Mouse (Mus musculus) kidney, adult 8-10 months (tissue): ENCODE results near the gene Prkn.

Experiments used
- DNase-seq, 2 experiments: peaks; one replicate each; pipeline ENCODE4 v3.0.0; 2022

Prkn gene

DNA sequence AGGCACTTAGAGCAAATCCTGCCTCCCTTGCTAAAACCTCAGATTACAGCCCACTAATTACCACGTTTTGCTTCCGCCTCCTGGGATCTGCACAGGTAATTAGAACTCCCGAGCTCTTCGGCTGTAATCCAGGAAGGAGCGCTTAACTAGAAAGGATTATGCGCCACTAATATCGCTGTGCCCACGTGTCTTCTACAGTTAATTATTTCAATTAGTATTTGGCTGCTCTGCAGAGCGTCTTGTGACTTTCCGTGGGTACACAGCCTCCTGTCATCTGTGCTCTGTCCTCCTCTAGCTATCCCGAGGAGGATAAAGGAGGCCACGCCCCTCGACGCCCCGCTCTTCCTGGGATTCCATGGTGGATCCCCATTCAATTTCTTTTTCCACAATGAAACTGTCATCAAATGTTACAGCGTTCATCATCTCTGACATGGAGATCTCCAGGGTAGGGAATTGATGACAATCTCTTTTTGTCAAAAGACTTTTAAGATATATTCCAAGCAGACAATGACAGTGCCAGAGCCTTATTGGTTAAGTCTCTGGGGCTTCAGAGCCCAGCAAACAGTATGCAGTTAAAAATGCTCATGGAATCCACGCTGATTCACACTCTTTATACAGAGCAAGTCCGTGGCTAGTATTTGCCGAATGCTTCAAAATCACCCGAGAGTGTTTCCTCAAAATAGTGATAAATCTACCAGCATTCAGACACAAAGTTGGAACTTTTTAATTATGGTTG is 824.6 kb downstream of the Prkn start:
- peak; percentile 20 to 28 for DNase-seq

DNA sequence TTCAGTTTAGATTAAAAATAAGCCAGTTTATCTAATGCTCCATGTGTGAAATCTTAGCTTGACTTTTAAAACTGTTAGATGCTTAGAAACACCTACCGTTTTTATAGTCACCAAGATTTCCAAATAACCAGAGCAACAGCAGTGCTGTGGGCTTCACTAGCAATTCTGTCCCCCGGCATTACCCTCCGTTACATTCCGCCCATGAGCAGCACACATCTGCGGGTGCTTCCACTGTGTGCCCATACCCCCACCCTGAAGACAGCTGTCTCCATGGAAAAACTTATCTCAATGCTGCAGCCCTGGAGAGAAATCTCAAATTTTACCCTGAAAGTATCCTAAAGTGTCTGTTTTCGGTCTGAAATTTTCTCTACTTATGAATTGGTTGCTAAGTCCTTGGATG is 839.5 kb downstream of the Prkn start:
- no peak for DNase-seq

DNA sequence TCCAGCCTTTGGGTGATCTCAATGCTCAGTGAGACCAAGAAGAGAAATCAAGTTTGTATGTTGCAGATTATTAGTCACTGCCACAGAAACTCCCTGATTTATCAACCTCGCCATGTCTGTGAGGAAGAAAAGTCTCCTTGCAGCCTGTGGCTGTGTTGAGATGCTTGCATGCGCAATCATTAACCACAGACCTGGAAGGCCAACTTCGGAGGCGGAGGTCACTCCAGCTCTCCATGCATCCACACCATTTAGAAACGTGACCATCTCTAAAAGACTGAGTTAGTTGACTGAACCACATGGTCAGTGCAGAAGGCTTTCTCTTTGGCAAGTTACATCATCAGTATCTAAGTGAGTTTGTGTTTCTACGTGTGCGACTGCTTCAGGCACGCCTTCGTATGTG is 840.3 kb downstream of the Prkn start:
- peak; percentile 46 to 53 for DNase-seq

DNA sequence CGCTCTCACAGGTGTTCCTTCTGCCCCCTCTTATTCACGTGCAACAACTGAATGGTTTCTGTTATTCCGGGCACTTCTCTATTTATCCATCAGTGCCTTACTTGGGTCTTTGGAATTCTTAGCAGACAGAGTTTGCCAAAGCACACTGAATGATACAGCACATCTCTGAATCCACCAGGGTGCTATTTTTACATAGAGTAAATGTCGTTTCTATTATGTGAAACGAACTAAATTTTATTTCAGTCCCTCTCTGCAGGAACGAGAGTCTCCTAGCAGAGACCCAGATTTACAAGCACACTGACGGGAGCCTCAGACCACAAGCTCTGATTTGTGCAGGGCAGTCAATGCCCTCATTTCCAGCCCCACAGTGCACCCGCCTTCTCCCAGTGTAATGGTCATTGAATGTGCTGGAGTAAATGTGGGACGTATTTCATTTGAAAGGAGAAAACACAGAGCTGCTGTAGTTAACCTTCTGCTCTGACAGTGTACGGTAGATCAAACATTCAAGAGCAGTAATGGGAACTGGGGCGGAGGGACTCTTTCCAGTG is 841.7 kb downstream of the Prkn start:
- DNase-seq, result no peak

DNA sequence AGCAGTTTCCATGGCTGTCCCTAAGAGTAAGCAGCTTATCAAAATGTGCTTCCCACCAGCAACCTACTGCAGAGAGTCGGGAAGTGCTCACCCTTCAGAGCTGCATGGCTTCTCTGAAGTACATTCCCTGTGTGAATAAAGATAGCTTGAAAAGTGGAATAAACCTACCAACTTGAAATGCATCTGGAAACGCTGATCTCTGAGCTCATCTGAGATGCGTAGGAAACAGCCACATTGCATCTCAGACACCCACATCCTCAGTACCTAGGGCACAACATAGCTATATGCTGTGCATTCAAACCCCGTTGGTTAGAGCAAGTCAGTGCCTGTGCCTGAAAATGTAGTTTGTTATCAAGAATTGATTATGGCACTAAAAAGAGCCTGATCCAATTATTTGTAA is 864.8 kb downstream of the Prkn start:
- no peak for DNase-seq

DNA sequence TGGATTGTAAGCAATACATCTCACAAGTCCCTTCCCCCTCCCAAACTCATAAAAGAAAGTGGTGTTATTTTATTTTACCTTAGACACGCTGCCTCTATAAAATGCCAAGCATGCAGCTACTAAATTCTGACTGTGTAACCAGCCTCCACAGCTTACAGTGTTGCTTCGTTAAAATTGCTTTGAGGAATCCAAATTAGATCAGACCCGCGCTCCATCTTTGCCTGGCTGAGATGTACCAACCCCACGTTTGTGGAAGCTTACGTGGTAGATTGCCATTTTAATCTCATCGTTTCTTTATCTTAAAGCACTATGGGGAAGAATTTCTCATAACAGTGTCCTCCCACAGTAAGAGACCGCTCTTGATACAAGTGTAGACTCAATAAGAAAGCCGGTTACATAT is 865.6 kb downstream of the Prkn start:
- no peak for DNase-seq

DNA sequence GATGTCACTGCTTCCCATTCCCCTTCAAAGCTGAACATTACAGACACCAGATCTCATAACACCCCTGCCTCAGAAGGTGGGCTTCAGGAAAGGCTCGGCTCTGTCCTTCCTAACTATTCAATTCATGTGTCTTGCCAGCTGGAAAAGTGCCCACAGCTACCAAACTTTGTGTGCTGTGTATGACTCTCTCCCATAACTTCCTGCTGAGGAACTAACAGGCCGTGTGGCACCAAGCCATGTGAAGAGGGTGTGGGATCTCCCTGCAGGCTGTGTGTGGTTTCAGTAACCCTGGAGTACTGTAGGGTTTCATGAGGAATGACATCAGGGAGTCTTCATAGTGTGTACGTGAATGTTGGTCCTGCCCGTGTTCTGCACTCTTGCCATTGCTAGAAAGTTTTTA is 871.9 kb downstream of the Prkn start:
- no peak for DNase-seq

DNA sequence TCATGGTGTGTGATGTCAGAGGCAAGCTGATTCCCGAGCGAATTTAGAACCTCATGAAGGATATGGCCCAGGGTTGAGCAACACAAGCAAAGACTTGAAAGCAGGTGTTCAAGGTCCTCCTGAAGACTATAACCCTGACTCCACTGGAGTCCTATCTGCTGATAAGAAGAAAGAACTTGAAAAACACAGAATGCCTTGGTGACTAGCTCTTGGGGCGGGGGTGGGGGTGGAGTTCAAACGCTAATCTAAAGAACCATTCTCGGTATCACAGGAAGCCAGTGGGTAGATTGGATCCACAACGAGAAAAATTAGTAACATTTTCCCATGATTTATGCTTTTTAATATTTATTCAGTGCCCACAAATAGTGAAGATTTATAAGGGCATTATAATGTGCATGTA is 879.6 kb downstream of the Prkn start:
- DNase-seq, result no peak

DNA sequence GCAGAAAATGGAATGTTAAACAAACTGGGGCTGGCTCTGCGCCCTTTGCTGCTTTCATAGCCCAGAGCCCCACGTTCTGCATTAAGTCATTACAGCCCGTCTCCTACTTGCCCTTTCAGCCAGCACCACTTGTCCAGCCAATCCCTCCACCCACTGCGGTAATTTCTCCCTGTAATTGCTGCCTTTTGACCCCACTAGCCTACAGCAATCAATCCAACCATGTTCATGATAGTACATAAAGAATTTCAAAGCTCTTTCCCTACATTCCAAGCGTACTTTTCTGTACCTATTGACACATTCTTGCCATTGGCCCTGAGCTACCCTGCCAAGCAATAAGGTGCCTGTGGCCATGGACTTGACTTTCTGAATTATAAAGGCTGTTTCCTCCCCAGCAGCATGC is 881.7 kb downstream of the Prkn start:
- peak; percentile 33 to 70 for DNase-seq

DNA sequence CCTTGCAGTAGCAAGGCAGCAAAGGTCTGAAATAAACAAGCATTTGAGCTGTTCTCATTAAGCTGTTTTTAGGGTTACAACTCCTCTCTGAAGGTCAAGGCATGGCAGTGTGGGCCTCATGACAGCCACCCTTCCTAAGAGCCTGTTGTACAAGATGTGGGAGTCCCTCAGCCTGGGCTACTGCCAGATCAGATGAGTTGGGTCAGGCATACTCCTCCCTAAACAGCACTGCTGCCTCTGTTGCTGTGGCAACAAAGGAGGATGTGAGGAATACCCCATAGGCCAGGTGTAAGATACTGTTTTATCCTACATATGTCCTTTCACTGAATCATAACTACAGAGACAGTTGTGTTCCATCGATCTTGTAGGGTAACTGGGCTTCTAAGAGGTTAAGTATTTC is 882.3 kb downstream of the Prkn start:
- DNase-seq, result no peak

DNA sequence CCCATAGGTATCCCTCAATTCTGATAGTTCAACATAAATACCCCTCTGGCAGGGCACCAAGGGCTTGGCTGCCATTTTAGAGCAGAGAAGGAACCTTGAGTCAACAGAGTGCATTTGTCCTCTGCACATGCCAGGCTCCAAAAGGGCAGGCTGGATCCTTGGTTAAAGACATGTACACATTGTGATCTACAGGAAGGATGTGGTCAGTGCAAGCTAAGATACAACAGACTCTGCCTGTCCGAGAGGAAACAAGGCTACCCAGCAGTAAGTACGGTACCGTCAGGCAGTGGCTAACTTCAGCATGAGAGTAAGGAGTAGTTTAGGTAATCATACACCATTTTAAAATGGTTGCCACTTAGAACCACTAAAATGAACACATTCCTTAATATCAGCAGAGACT is 884.0 kb downstream of the Prkn start:
- no peak for DNase-seq

DNA sequence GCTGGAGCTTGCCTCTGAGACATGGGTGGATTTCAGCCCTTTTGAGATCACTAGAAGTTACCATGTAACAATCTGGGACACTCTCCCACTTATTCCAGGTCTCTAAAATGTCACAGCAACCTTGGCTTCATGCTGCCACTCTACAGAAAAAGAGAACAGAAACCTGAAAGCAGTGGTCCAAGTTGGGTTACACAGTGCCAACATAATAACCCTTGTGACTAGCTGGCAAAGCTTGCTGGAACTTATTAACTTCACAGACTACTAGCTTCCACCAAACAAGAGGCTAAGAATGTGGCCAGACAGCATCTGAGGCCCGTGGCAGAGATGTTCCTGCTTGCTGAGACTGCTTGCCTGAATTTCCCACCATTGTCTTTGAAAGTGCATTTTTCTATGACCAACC is 886.9 kb downstream of the Prkn start:
- DNase-seq, result peak; percentile 70 to 88

DNA sequence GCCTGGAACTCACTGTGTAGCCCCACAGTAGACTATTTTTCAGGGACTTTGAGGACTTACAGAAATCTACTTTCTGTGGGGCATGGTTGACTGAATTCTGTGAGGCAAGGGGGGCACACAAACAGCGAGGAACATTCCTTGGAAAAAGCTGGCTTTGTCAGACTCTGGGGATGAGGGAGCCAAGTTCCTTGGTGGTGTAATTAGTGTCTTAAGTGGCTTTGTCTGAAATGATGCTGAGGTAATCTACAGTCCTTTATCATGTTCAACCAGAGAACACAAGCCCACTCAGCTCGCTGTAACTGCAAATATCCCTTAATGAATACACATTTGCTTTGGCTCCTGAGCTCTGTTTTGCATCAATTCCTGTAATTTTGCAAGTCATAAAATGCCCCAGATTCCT is 888.1 kb downstream of the Prkn start:
- DNase-seq, result no peak

DNA sequence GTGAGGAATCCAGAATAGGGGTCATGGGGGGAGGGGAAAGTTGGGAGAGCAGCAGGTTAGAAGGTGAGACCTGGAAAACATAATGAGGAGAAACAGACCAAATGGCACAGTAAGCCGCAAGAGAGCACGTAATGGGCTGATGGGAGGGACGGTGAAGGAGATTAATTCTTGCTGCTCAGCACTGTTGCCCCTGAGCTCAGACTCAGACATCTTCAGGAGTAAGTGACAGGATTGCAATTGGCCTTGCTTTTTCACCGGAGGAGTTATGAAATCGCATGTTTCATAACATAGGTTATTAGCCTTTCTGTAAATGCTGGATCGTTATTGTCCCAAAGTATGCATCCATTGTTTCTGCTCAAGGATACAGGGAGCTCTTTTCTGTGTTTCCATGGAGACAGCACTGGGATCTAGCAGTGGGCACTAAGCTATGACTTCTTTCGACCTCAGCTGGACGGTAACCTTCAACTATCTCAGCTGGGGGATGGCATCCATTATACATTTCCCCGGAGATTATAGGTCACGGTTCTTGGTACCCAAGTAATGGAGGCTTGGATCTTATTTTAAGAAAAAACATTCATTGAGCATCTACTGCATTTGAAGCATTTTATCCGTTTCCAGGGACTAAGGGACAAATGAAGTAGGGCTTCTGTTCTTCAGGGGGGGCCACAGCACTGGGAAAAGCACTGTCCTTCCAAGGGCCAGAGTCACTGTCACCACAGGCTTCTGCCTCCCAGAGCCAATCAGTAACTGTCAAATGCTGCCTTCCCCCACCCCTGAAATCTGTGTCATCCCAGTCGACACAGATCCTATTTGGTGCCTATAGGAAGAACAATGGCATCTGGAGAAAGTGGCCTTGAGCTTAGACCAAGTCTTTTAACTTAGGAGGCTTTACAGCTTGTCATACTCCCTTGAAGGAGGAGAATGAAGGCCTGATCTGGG is 890.7 kb downstream of the Prkn start:
- DNase-seq, result no peak

DNA sequence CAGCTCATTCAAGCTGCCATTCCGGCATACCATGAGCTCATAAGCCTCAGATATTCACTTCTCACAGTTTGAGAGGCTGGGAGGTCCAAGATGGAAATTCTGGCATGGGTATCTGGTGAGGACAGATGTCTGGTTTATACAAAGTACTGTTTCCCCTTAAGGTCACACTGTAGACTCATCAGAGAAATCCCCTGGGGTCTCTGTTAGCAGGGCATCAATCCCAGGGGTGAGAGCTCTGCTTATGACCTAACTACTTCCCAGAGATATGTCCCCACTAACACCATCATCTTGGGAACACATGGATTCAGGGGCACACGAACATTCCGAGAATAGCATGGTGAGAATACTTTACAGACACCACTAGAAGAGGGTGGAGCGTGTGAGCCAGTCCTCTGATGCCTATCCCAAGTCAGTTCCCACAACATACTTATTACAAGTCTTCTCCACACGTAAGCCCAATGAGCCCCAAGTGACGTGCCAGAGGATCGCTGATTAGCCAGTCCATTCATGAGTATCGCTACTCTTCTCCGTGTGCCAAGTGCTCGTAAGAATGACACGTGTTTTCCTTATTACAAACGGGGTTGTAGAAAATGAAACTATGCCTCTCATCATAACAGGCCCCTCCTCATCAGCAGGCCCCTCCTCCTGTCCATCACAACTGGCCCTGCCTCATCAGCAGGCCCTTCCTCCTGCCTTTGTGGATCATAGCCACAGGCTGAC is 895.1 kb downstream of the Prkn start:
- DNase-seq, result no peak

DNA sequence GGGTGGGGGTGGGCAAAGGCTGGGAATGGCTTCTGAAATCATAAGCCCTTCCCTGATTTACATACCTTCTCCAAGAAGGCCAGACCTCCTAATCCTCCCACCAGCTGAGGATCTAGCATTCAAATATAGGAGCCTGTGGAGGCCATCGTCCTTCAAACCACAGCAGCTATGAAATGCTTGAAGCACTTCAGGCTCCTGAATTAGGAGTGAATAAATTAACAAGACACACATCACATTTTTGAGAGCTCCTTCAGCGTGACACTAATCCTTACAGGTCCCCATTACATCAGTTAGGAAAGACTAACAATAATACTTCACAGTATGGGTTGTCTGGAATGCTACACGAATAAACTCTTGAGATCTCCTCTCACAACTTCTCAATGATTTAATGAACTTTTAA is 896.3 kb downstream of the Prkn start:
- DNase-seq, result no peak

DNA sequence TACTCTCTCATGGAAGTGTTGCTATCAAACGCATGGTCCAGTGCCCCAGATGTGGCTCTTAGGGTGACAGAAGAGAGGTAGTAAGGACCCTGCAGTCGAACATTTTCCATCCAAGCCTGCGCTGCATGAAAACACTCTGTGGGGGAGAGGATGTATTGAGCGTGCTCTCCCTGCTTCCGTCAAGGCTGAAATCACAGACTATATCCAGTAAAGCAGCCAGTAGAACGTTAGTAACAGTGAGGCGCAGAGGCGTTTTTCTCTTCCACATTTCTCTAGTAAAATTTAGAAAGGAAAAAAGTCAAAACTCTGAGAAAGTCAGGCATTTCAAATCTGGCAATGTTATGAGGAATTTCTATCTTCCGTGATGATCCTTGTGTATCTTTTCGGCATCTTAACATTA is 897.7 kb downstream of the Prkn start:
- DNase-seq, result no peak

DNA sequence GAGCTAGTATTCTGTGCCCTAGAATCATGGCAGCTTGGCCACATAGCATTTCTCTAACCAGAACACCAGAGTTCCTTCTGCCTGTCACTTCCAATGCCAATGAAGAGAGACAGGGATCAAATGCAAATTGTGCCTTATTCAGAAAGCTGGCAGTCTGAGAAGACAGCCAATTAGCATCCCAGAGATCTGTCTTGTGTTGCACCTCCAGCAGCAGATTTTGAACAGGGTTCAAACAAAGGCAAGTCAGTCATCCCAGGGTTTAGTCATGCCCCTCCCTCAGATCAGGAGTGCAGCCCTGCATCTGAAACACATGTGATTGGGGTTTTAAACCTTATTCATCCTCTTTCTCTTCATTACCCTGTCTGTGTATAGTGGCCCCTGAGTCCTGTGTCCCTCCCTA is 900.5 kb downstream of the Prkn start:
- no peak for DNase-seq

DNA sequence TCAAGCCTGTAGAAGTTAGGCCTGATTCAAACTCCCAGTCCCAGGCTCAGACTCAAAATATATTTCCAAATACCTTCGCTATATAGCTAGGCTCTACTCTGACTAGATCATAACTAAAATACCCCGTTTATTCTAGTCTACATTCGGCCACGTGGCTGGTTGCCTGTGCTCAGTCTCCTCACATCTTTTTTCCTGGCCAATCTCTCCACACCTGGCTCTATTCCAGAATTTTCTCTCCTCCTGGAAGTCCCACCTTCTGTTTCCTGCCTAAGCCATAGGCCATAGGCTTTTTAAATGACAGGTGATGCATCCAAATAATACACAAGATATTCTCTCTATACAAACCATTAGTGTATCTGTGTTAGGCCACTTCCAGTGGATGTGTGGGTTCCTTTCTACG is 901.0 kb downstream of the Prkn start:
- DNase-seq, result no peak

DNA sequence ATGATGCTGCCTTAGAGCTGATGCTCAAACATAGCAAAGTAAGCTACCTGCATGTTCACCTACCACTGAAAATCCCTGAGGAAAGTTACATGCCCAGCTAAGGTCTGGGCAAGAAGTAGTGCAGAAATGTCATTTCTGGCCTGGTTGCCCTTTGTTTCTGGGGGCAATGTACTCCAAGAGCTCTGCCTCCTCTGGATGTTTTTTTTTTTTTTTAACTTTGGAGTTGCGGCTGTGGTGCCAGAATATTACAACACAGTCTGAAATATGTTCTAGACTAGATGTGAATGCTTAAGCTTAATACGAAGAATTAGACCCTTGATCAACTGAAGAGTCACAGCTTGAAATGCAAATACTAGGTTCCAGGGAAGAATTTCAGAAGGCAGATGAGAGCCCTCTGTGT is 911.1 kb downstream of the Prkn start:
- peak; percentile 30 to 33 for DNase-seq

DNA sequence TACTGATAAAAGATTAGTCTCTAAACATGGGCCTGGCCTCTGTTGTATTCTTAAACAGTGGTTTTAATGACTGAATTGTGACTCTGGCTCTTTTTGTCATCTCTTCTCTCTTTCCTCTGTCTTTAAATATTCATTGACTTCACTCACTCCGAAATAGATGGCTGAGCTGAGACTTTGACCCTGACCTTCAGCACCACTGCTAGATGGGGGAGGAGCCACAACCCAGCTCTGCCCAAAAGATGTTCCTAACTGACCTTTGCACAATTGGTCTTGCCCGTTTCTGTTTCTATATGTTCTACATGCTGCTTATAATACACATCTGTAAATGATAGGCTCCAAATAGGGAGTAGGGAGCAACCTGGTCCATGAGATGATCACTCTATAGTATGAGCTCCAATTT is 912.5 kb downstream of the Prkn start:
- DNase-seq, result peak; percentile 65 to 79

DNA sequence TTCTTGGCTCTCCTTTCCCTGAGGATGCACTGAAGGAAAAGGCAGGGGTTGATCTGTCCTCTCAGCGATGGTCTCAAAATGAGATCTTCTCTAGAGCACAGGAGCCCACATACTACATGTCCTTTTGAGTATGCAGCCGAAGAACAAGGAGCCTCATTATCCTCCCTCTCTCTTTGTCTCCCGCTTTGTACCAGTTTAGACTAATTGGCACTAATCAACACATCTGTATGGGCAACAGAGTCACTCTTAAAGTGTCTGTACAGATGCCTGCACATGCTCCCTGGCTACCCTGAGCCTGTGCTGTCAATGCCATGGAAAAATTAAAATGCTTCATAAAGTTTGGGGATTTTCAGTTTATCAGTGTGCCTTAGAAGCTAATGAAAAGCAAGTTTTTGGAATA is 924.9 kb downstream of the Prkn start:
- DNase-seq, result no peak

DNA sequence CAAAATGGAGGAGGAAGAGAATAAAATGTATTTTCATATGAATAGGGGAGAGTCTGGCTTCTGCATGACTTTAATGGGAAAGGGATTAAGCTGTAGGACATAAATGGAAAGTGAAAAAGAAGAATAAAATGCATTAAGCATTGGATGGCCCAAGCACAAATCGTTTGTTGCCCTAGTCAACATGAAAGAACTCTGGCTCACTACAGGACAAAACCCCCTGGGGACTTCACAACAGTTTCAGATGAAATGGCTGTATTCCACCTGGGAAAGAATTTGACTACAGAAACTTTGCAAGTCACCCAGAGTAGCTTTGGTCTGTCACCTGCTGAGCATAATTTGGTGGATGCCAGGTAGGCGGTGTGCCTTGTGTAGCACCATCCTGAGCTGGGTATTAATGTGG is 925.4 kb downstream of the Prkn start:
- DNase-seq, result no peak
